Comparison of ENCODE assay signal across 7 mouse cellular contexts in genomic region chr2:152828011-152828370, GRCm38 (mm10). TPM values are rescaled to one million over a fixed set of nuclear protein-coding genes. Genes with fewer than 3 reads are reported as not detected.
DNase-seq lines count a peak whose midpoint lies in the region; ATAC-seq and TF ChIP-seq lines count a peak whose summit lies in the region.

No protein-coding gene starts in this region.

- peak overlapping the region; percentile 5; the same call in 1 of the 2 replicates for H3K9ac ChIP-seq in ES-E14 (ENCODE audit: insufficient read depth, low read depth, low read length, poor library complexity, severe bottlenecking)
- peak overlapping the region; percentile 86 for H3K9ac ChIP-seq in limb, embryonic 14.5 days (ENCODE audit: low read depth, low read length, severe bottlenecking)
- H3K9ac ChIP-seq in stomach, embryonic 15.5 days, result 0 out of 2 replicates have a peak overlapping the region, but pooled peaks have one; percentile 2

- in situ Hi-C loops in ES-E14 (cut with MboI; ENCODE audit: low sequenced_read_pairs in 2 of 2, unreplicated experiment in 2 of 2), result no loop called here

- no peak overlapping the region for H3ac ChIP-seq in C2C12 (ENCODE audit: control insufficient read depth, insufficient read length, low read depth)

- H3K36me3 ChIP-seq in C2C12 (ENCODE audit: control insufficient read depth, insufficient read depth) (peaks cover 43% of the 10 kb centered on the region), ES-E14 (ENCODE audit: control insufficient read depth, insufficient read depth, low read length, poor library complexity, severe bottlenecking) (no peaks in the 10 kb centered on the region)
- H3K36me3 ChIP-seq in hindbrain, embryonic 10.5 days, result peaks cover 43% of the 10 kb centered on the region
- H3K36me3 ChIP-seq in limb, embryonic 14.5 days (ENCODE audit: control insufficient read depth, insufficient read depth, low read length), result no peaks in the 10 kb centered on the region
- H3K36me3 ChIP-seq in stomach, embryonic 15.5 days, result no peaks in the 10 kb centered on the region

- H3K9me3 ChIP-seq in ES-E14 (ENCODE audit: control insufficient read depth, insufficient read depth, low read depth, low read length), result no peaks in the 10 kb centered on the region
- H3K9me3 ChIP-seq in hindbrain, embryonic 10.5 days, result no peaks in the 10 kb centered on the region
- H3K9me3 ChIP-seq in limb, embryonic 14.5 days (ENCODE audit: control insufficient read depth, low read length), result no peaks in the 10 kb centered on the region
- H3K9me3 ChIP-seq in stomach, embryonic 15.5 days, result no peaks in the 10 kb centered on the region

- DNase-seq in ES-E14 (ENCODE audit: low read depth, low spot score), result no peak
- no peak for DNase-seq in hindbrain, embryonic 10.5 days (ENCODE audit: low spot score)
- DNase-seq in limb, embryonic 14.5 days (ENCODE audit: low spot score), result no peak
- no peak for DNase-seq in cerebellum, postnatal 4 days (ENCODE audit: low spot score in 2 of 2)
- DNase-seq in right cerebral cortex, postnatal 36 days (ENCODE audit: low spot score in 2 of 2), result no peak

- TF ChIP-seq POLR2A in limb, embryonic 14.5 days (IDR thresholded peaks at IDR 0.05; ENCODE audit: borderline replicate concordance, extremely low read depth, insufficient read depth, insufficient read length), result no peak

- H3K4me3 ChIP-seq in C2C12 (ENCODE audit: insufficient read depth, poor library complexity, severe bottlenecking) (peak overlapping the region; percentile 74), ES-E14 (ENCODE audit: insufficient read depth in 1 of 2, low read depth in 1 of 2, low read length in 2 of 2, poor library complexity in 1 of 2, severe bottlenecking in 1 of 2) (peak overlapping the region; percentile 4 to 45; a peak in 3 of 4 replicates)
- H3K4me3 ChIP-seq in hindbrain, embryonic 10.5 days, result peak overlapping the region; percentile 75
- peak overlapping the region; percentile 76 for H3K4me3 ChIP-seq in limb, embryonic 14.5 days (replicated peaks; ENCODE audit: low read length)
- peak overlapping the region; percentile 80 for H3K4me3 ChIP-seq in stomach, embryonic 15.5 days (replicated peaks)

- ATAC-seq in limb, embryonic 14.5 days (ENCODE audit: low FRiP score, low read depth), result no peak
- no peak for ATAC-seq in stomach, embryonic 15.5 days (ENCODE audit: insufficient read depth, low FRiP score, low read depth)

- peak overlapping the region; percentile 76 for H3K4me2 ChIP-seq in limb, embryonic 14.5 days (replicated peaks; ENCODE audit: low read depth, low read length, severe bottlenecking)
- H3K4me2 ChIP-seq in stomach, embryonic 15.5 days, result peak overlapping the region; percentile 77

- 71% methylated on average over 4 of the region's 4 CpGs for WGBS in hindbrain, embryonic 10.5 days
- WGBS in limb, embryonic 14.5 days, result 74% methylated on average over 4 of the region's 4 CpGs
- 56% methylated on average over 4 of the region's 4 CpGs for WGBS in stomach, embryonic 15.5 days

- peaks cover 69% of the 10 kb centered on the region for H3K79me3 ChIP-seq in C2C12 (ENCODE audit: low read depth)

- peaks cover 73% of the 10 kb centered on the region for H3K79me2 ChIP-seq in C2C12 (ENCODE audit: control insufficient read depth, insufficient read depth)

- no peak overlapping the region for H3K27ac ChIP-seq in ES-E14 (ENCODE audit: insufficient read depth, low read depth, low read length, poor library complexity, severe bottlenecking)
- peak overlapping the region; percentile 100; the same call in 1 of the 2 replicates for H3K27ac ChIP-seq in hindbrain, embryonic 10.5 days
- no peak overlapping the region for H3K27ac ChIP-seq in limb, embryonic 14.5 days (replicated peaks; ENCODE audit: low read depth, low read length)
- peak overlapping the region; percentile 72 for H3K27ac ChIP-seq in stomach, embryonic 15.5 days

- no peak for TF ChIP-seq CTCF in C2C12 (IDR thresholded peaks at IDR 0.05; ENCODE audit: control insufficient read depth, insufficient read depth, insufficient read length)

- H3K4me1 ChIP-seq in ES-E14 (ENCODE audit: control insufficient read depth in 2 of 2, insufficient read depth in 2 of 2, low read length in 2 of 2, poor library complexity in 1 of 2), result peaks cover 4 to 21% of the 10 kb centered on the region in 2 experiments
- peaks cover 63% of the 10 kb centered on the region for H3K4me1 ChIP-seq in hindbrain, embryonic 10.5 days (replicated peaks)
- peaks cover 37% of the 10 kb centered on the region for H3K4me1 ChIP-seq in limb, embryonic 14.5 days (ENCODE audit: control insufficient read depth, insufficient read depth, low read length)
- peaks cover 33% of the 10 kb centered on the region for H3K4me1 ChIP-seq in stomach, embryonic 15.5 days

- H3K27me3 ChIP-seq in C2C12 (ENCODE audit: control insufficient read depth, insufficient read depth, insufficient read length), result no peaks in the 10 kb centered on the region
- H3K27me3 ChIP-seq in hindbrain, embryonic 10.5 days (ENCODE audit: insufficient read depth, poor library complexity, severe bottlenecking), result no peaks in the 10 kb centered on the region
- H3K27me3 ChIP-seq in limb, embryonic 14.5 days (ENCODE audit: control insufficient read depth, insufficient read depth, low read length), result no peaks in the 10 kb centered on the region
- no peaks in the 10 kb centered on the region for H3K27me3 ChIP-seq in stomach, embryonic 15.5 days (replicated peaks)

TF ChIP-seq in C2C12, 6 proteins besides CTCF, POLR2A, EP300 and RAD21:
- TF ChIP-seq MYOG (IDR thresholded peaks at IDR 0.05; ENCODE audit: control insufficient read depth, extremely low read depth, insufficient read length) (no peak), FOSL1 (IDR thresholded peaks at IDR 0.05; ENCODE audit: insufficient read depth, low read length, poor library complexity, severe bottlenecking) (no peak), MYOD1 (IDR thresholded peaks at IDR 0.05; ENCODE audit: control insufficient read depth, insufficient read length, low read depth) (no peak), MAX (IDR thresholded peaks at IDR 0.05) (no peak)
TF ChIP-seq in C2C12: peak in this region for 0.

TF ChIP-seq in ES-E14, 5 proteins besides CTCF, POLR2A, EP300 and RAD21:
- TF ChIP-seq CHD2 (IDR thresholded peaks at IDR 0.05; ENCODE audit: low read depth, low read length) (no peak), HCFC1 (IDR thresholded peaks at IDR 0.05; ENCODE audit: borderline replicate concordance, insufficient read depth, low read length) (no peak), ZNF384 (IDR thresholded peaks at IDR 0.05; ENCODE audit: low read depth, low read length) (no peak), ZC3H11A (IDR thresholded peaks at IDR 0.05; ENCODE audit: borderline replicate concordance, low read depth, low read length) (no peak), MAFK (IDR thresholded peaks at IDR 0.05; ENCODE audit: insufficient read depth, low read depth, low read length) (no peak)

RNA-seq across cellular contexts. Expression of gene Bcl2l1, which starts 3.5 kb away (rescaled TPM):
- polyA plus RNA-seq in C2C12 (2012; fragmentation: generic; extraction: Trizol), result 67.3 TPM
- 24.9 and 34.9 TPM in 2 replicates for total RNA-seq in ES-E14 (2012; rRNA removed)
- 110 and 128 TPM in 2 replicates for polyA plus RNA-seq in hindbrain, embryonic 10.5 days (2016; fragmentation: Nextera tagmentation; extraction: Ambion mirVana)
- polyA plus RNA-seq in limb, embryonic 14.5 days (2012; rRNA removed), result 46.8 and 54.3 TPM in 2 replicates
- polyA plus RNA-seq in limb, embryonic 14.5 days (2014; fragmentation: Nextera tagmentation; extraction: Ambion mirVana), result 91.2 and 96.3 TPM in 2 replicates
- 69.8 and 75.7 TPM in 2 replicates for polyA plus RNA-seq in stomach, embryonic 15.5 days (2015; fragmentation: Nextera tagmentation; extraction: Ambion mirVana)

RNA-seq across cellular contexts. Expression of gene Tpx2, which starts 19.8 kb away (rescaled TPM):
- polyA plus RNA-seq in C2C12 (2012; fragmentation: generic; extraction: Trizol), result 54.8 TPM
- 63.2 and 77.8 TPM in 2 replicates for total RNA-seq in ES-E14 (2012; rRNA removed)
- 106 and 137 TPM in 2 replicates for polyA plus RNA-seq in hindbrain, embryonic 10.5 days (2016; fragmentation: Nextera tagmentation; extraction: Ambion mirVana)
- polyA plus RNA-seq in limb, embryonic 14.5 days (2012; rRNA removed), result 36.0 and 51.3 TPM in 2 replicates
- 71.8 and 83.6 TPM in 2 replicates for polyA plus RNA-seq in limb, embryonic 14.5 days (2014; fragmentation: Nextera tagmentation; extraction: Ambion mirVana)
- polyA plus RNA-seq in stomach, embryonic 15.5 days (2015; fragmentation: Nextera tagmentation; extraction: Ambion mirVana), result 66.5 TPM in 2 replicates

Comparison
In these comparisons a context has a peak if more than half of its experiments do, and no peak if none do; other contexts are left out.
1. H3K4me3 ChIP-seq: peak in every context shown above with its lines; median percentile 80 in stomach, embryonic 15.5 days; 76 in limb, embryonic 14.5 days; 75 in hindbrain, embryonic 10.5 days; 74 in C2C12; 24 in ES-E14.
2. H3K27ac ChIP-seq: peak in hindbrain, embryonic 10.5 days (single experiment) and stomach, embryonic 15.5 days (single experiment); none in ES-E14 (single experiment) and limb, embryonic 14.5 days (single experiment).
3. H3K9ac ChIP-seq: peak in every context shown above with its lines; median percentile 86 in limb, embryonic 14.5 days; 5 in ES-E14; 2 in stomach, embryonic 15.5 days.